Mouse (Mus musculus) thymus, adult 2 months (tissue): ENCODE results near the gene Mybl2. TPM values are rescaled to one million over a fixed set of nuclear protein-coding genes. Genes with fewer than 3 reads are reported as not detected.

ENCODE experiments used
- DNase-seq: peaks from one replicate; pipeline ENCODE4 v3.0.0; 2021
- H3K27ac ChIP-seq: fragments of 200-500 bp; 2 replicates; pipeline ENCODE4 v1.5.1; 2012; ENCODE audit warnings: low read length, control low read depth; ENCODE audit not compliant: control insufficient read depth, insufficient read depth
- H3K27me3 ChIP-seq: fragments of 200-500 bp; 2 replicates; pipeline ENCODE4 v1.6.1; 2012; ENCODE audit warnings: mild to moderate bottlenecking, low read length, moderate library complexity, mixed read lengths; ENCODE audit not compliant: control insufficient read depth, insufficient read depth
- H3K36me3 ChIP-seq: fragments of 200-500 bp; 2 replicates; pipeline ENCODE4 v1.6.1; 2012; ENCODE audit warnings: mild to moderate bottlenecking, low read length, moderate library complexity; ENCODE audit not compliant: control insufficient read depth, insufficient read depth
- H3K4me1 ChIP-seq: fragments of 200-500 bp; replicated peaks from 2 replicates; pipeline ENCODE4 v1.6.1; 2012; ENCODE audit warnings: low read length; ENCODE audit not compliant: control insufficient read depth, insufficient read depth
- H3K4me3 ChIP-seq: fragments of 200-500 bp; 2 replicates; pipeline ENCODE4 v1.5.1; 2012; ENCODE audit warnings: mild to moderate bottlenecking, low read length, control low read depth, moderate library complexity; ENCODE audit not compliant: control insufficient read depth, insufficient read depth
- CTCF ChIP-seq: fragments of 200-500 bp; IDR thresholded peaks from 2 replicates; pipeline ENCODE4 v1.5.1; 2012; ENCODE audit warnings: mild to moderate bottlenecking, control low read depth, low read length, moderate library complexity, borderline replicate concordance; ENCODE audit not compliant: control insufficient read depth, poor library complexity, insufficient read depth; ENCODE audit errors: extremely low read depth
- POLR2A ChIP-seq: fragments of 200-500 bp; IDR thresholded peaks from 2 replicates; pipeline ENCODE4 v1.6.1; 2012; ENCODE audit warnings: mild to moderate bottlenecking, low read length, control low read depth, moderate library complexity; ENCODE audit not compliant: control insufficient read depth, poor library complexity, insufficient read depth; ENCODE audit errors: extremely low read depth
- WGBS: fragments of 180-500 bp; shearing (Covaris S2); methylation state at CpG from one replicate; pipeline ENCODE4 v1.1.7; 2018; 5-methylcytosine and 5-hydroxymethylcytosine counted together
- polyA plus RNA-seq: library from polyadenylated mRNA; depleted of rRNA; stranded (reverse); fragments of >200 nt; gene quantifications from 2 replicates; pipeline ENCODE4 v1.2.3, GENCODE M21; 2012; rRNA removed

Mybl2 gene
- polyA plus RNA-seq, 1 experiment: 29.8 TPM

GRCm38 (mm10) chr2:163121353-163121660 is 66.8 kb downstream of the Mybl2 start:
- H3K27me3 ChIP-seq: no peaks in the 10 kb centered on the region
- TF ChIP-seq POLR2A (no peak), CTCF (no peak)
- no peaks in the 10 kb centered on the region for H3K36me3 ChIP-seq
- peak; percentile 43 for DNase-seq
- H3K4me3 ChIP-seq: no peak overlapping the region
- H3K27ac ChIP-seq: no peak overlapping the region
- 6% methylated on average over 3 of the region's 3 CpGs for WGBS
- H3K4me1 ChIP-seq: peaks cover 29% of the 10 kb centered on the region

- Histone ChIP-seq H3K27me3 (no peaks in the 10 kb centered on the region), H3K4me3 (peak overlapping the region; percentile 3; the same call in 1 of the 2 replicates), H3K27ac (peak overlapping the region; percentile 40; the same call in 1 of the 2 replicates), H3K36me3 (no peaks in the 10 kb centered on the region), H3K4me1 (peaks cover 29% of the 10 kb centered on the region)
- TF ChIP-seq POLR2A (no peak), CTCF (no peak)
- DNase-seq: no peak
- 17% methylated on average over 9 of the region's 9 CpGs for WGBS
Observed at GRCm38 (mm10) chr2:163122319-163122718, 67.8 kb downstream of the Mybl2 start.

GRCm38 (mm10) chr2:163123496-163123895 is 69.0 kb downstream of the Mybl2 start:
- Histone ChIP-seq H3K4me1 (peaks cover 29% of the 10 kb centered on the region), H3K36me3 (no peaks in the 10 kb centered on the region), H3K27ac (no peak overlapping the region), H3K27me3 (no peaks in the 10 kb centered on the region), H3K4me3 (no peak overlapping the region)
- WGBS: 73% methylated on average over 5 of the region's 5 CpGs
- DNase-seq: no peak
- TF ChIP-seq POLR2A (no peak), CTCF (no peak)

DNA sequence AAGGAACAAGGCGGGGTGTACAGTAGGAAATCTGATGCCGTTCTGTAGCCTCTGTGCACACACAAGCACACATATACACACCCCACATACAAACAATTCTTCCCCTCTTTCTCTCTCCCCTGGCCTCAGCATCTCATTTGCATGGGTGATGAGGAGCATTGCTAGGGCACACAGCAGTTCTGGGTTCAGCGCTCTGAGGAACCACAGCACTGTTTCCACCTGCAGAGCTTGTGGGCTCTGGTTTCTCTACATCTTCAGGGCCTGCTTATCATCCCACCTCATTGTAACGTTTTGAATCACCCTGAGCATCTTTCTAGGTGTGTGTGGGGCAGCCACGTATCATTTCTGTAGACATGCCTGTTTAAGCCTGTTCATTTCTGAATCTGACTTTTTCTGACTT is 76.3 kb downstream of the Mybl2 start:
- Histone ChIP-seq H3K27ac (no peak overlapping the region), H3K4me3 (no peak overlapping the region), H3K27me3 (no peaks in the 10 kb centered on the region), H3K4me1 (no peaks in the 10 kb centered on the region), H3K36me3 (no peaks in the 10 kb centered on the region)
- DNase-seq: no peak
- TF ChIP-seq POLR2A: no peak
- TF ChIP-seq CTCF: no peak
- whole genome bisulfite sequencing: 74% methylated on average over 5 of the region's 5 CpGs

- Histone ChIP-seq H3K36me3 (no peaks in the 10 kb centered on the region), H3K27ac (no peak overlapping the region), H3K4me3 (no peak overlapping the region), H3K27me3 (no peaks in the 10 kb centered on the region), H3K4me1 (no peaks in the 10 kb centered on the region)
- DNase-seq: no peak
- 93% methylated on average over 5 of the region's 5 CpGs for WGBS
- TF ChIP-seq CTCF (no peak), POLR2A (no peak)
Observed at GRCm38 (mm10) chr2:163132314-163132713, 77.8 kb downstream of the Mybl2 start.

Other genes starting within 250 kb of the Mybl2 start
- 194 and 237 TPM in 2 replicates for gene Srsf6, start 123.2 kb upstream of the Mybl2 start, polyA plus RNA-seq
- 0.19 and 0.36 TPM in 2 replicates for gene L3mbtl1, start 111.2 kb upstream of the Mybl2 start, polyA plus RNA-seq
- gene Sgk2, start 67.4 kb upstream of the Mybl2 start, polyA plus RNA-seq: 0.22 and 0.24 TPM in 2 replicates
- gene Ift52, start 37.3 kb upstream of the Mybl2 start, polyA plus RNA-seq: 27.2 and 28.9 TPM in 2 replicates
- not detected in 2 replicates for gene Gtsf1l, start 33.2 kb downstream of the Mybl2 start, polyA plus RNA-seq
- 18.4 and 23.7 TPM in 2 replicates for gene Tox2, start 148.4 kb downstream of the Mybl2 start, polyA plus RNA-seq